Comparison of ENCODE assay signal across 22 mouse cellular contexts in the genomic region with DNA sequence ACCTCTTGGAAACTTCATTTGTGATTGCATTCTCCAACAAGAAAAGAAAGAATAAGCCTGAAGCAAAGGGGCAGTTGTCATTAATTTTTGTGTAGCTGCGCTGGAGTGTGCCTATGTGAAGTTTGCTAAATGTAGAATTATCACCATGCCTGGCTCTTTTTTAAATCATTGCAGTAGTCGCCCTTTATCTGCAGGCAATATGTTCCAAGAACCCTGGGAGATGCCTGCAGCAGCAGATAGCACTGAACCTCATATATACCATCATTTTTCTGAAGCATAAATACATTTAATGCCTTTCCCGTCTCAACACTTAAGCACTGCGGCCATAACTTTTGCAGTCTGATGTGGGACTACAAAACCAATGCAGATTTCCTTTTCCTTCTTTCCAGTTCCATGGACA.
"Had no signal": no experiment of that assay in that cellular context is flagged by ENCODE, and none has a peak within 500 bp of the region (broad histone marks: within the 10 kb centered on the region; RNA-seq: fewer than 3 reads in every experiment).

No protein-coding gene starts in this region.

- H3K27me3 ChIP-seq: liver, embryonic 15.5 days; midbrain, embryonic 12.5 days; midbrain, embryonic 15.5 days; neural tube, embryonic 12.5 days; neural tube, embryonic 15.5 days had no signal

- H3K4me1 ChIP-seq: midbrain, embryonic 12.5 days; midbrain, embryonic 15.5 days; neural tube, embryonic 12.5 days; neural tube, embryonic 15.5 days had no signal

- H3K4me2 ChIP-seq: liver, embryonic 15.5 days; lung, embryonic 14.5 days; midbrain, embryonic 12.5 days; midbrain, embryonic 15.5 days; neural tube, embryonic 12.5 days; neural tube, embryonic 15.5 days had no signal

- H3K9me3 ChIP-seq: liver, embryonic 15.5 days; midbrain, embryonic 12.5 days; midbrain, embryonic 15.5 days; neural tube, embryonic 12.5 days; neural tube, embryonic 15.5 days had no signal

- H3K4me3 ChIP-seq: layer of hippocampus, adult 2 months; left cerebral cortex, adult 2 months; liver, embryonic 15.5 days; midbrain, embryonic 12.5 days; midbrain, embryonic 15.5 days; neural tube, embryonic 12.5 days; neural tube, embryonic 15.5 days had no signal

- H3K27ac ChIP-seq: kidney, postnatal 0 days; left cerebral cortex, adult 2 months; midbrain, embryonic 12.5 days; midbrain, embryonic 15.5 days; neural tube, embryonic 12.5 days; neural tube, embryonic 15.5 days; stomach, postnatal 0 days had no signal

- H3K36me3 ChIP-seq: midbrain, embryonic 12.5 days; midbrain, embryonic 15.5 days; neural tube, embryonic 12.5 days; neural tube, embryonic 15.5 days had no signal

- H3K9ac ChIP-seq: liver, embryonic 15.5 days; lung, embryonic 14.5 days; midbrain, embryonic 12.5 days; midbrain, embryonic 15.5 days; neural tube, embryonic 12.5 days; neural tube, embryonic 15.5 days had no signal

- DNase-seq: kidney, adult 2 months; kidney, postnatal 25 days; layer of hippocampus, adult 9-11 months; lung, embryonic 14.5 days; lung, postnatal 36 days; right cerebral cortex, adult 18-20 months; right cerebral cortex, postnatal 14 days; right cerebral cortex, postnatal 4 days; thymus, adult 2 months; thymus, postnatal 14 days; thymus, postnatal 4 days had no signal

- ATAC-seq: intestine, postnatal 0 days; lung, postnatal 0 days; midbrain, embryonic 15.5 days had no signal
